Mouse (Mus musculus) olfactory bulb, adult 2 months (tissue): Measurements from ENCODE around the gene E130114P18Rik.

ENCODE experiments used
- CTCF ChIP-seq: fragments of 200-500 bp; IDR thresholded peaks from 2 replicates; pipeline ENCODE4 v1.5.1; 2012; ENCODE audit warnings: low read depth, mild to moderate bottlenecking, low read length, moderate library complexity; ENCODE audit not compliant: insufficient read depth
- POLR2A ChIP-seq: fragments of 200-500 bp; IDR thresholded peaks from 2 replicates; pipeline ENCODE4 v1.6.1; 2012; ENCODE audit warnings: mild to moderate bottlenecking, low read depth, low read length, moderate library complexity; ENCODE audit not compliant: insufficient read depth

DNA sequence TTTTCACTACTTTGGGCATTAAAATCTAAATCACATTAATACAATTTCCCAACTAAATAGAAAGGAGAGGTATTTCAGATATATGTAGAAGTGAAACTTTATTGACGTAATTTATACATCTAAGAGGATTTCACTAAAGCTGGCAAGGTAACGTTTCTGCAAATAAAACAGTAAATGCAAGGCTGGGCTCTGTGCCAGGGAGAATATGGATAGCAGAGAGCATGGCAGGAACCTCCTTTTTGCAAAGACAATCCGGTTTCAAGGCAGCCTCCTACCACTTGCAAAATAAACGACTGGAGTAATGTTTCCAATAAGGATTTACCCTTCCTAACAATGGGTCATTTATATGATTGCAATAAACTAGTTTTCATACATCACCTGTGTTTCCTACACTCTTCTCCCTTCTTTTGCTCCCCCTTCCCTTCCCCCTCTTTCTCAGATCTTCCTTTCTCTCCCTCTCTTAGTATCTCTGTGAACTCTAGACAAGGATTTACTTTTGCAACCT, 3.4 kb downstream of the E130114P18Rik start:
- TF ChIP-seq CTCF, result no peak
- no peak for TF ChIP-seq POLR2A
